Mouse (Mus musculus): Measurements from ENCODE around the gene B3galt6.
A peak's percentile ranks its signal among the peaks of the same experiment; 100 is the strongest.

Gene B3galt6

GRCm38 (mm10) chr4:155992241-155992905, at the start of gene B3galt6, which contains the start of gene Sdf4:
B3galt6 (minus strand) TSS chr4:155992649.
Sdf4 (plus strand) TSS chr4:155992872.
- peak; percentile 82 for DNase-seq (ENCODE audit: low read depth)

GRCm38 (mm10) chr4:156034901-156035300, 42.5 kb upstream of the B3galt6 start:
- no peak for DNase-seq (ENCODE audit: low read depth)

- DNase-seq (ENCODE audit: low read depth) = no peak
Measured at GRCm38 (mm10) chr4:156034301-156034700, 41.9 kb upstream of the B3galt6 start.

- peak; percentile 35 for DNase-seq (ENCODE audit: low read depth)
Measured at GRCm38 (mm10) chr4:156033476-156034119, 41.1 kb upstream of the B3galt6 start.

- DNase-seq (ENCODE audit: low read depth) = no peak
Measured at GRCm38 (mm10) chr4:156032856-156033255, 40.4 kb upstream of the B3galt6 start.

GRCm38 (mm10) chr4:156031593-156032391, 39.3 kb upstream of the B3galt6 start:
- no peak for DNase-seq (ENCODE audit: low read depth)

GRCm38 (mm10) chr4:156031255-156031592, 38.8 kb upstream of the B3galt6 start:
- no peak for DNase-seq (ENCODE audit: low read depth)

GRCm38 (mm10) chr4:156030651-156031118, 38.2 kb upstream of the B3galt6 start:
- no peak for DNase-seq (ENCODE audit: low read depth)

- no peak for DNase-seq (ENCODE audit: low read depth)
Measured at GRCm38 (mm10) chr4:156028580-156028979, 36.1 kb upstream of the B3galt6 start.

GRCm38 (mm10) chr4:156026013-156026412, 33.6 kb upstream of the B3galt6 start, which contains the start of gene Tnfrsf18:
Tnfrsf18 (plus strand) TSS chr4:156026164.
- DNase-seq (ENCODE audit: low read depth) = no peak

GRCm38 (mm10) chr4:156024184-156024583, 31.7 kb upstream of the B3galt6 start:
- no peak for DNase-seq (ENCODE audit: low read depth)

- DNase-seq (ENCODE audit: low read depth) = no peak
Measured at GRCm38 (mm10) chr4:156023520-156023919, 31.1 kb upstream of the B3galt6 start.

- peak; percentile 19 for DNase-seq (ENCODE audit: low read depth)
Measured at GRCm38 (mm10) chr4:156021942-156022419, 29.5 kb upstream of the B3galt6 start.

- no peak for DNase-seq (ENCODE audit: low read depth)
Measured at GRCm38 (mm10) chr4:156021381-156021780, 28.9 kb upstream of the B3galt6 start.

GRCm38 (mm10) chr4:156019771-156020170, 27.3 kb upstream of the B3galt6 start:
- no peak for DNase-seq (ENCODE audit: low read depth)

- no peak for DNase-seq (ENCODE audit: low read depth)
Measured at GRCm38 (mm10) chr4:156014436-156014835, 22.0 kb upstream of the B3galt6 start.

GRCm38 (mm10) chr4:156013637-156014036, 21.2 kb upstream of the B3galt6 start, which contains the start of gene Tnfrsf4:
Tnfrsf4 (plus strand) TSS chr4:156013843.
- DNase-seq (ENCODE audit: low read depth) = no peak

- DNase-seq (ENCODE audit: low read depth) = no peak
Measured at GRCm38 (mm10) chr4:156008369-156008768, 15.9 kb upstream of the B3galt6 start.

GRCm38 (mm10) chr4:156004109-156004508, 11.7 kb upstream of the B3galt6 start:
- no peak for DNase-seq (ENCODE audit: low read depth)

- DNase-seq (ENCODE audit: low read depth) = no peak
Measured at GRCm38 (mm10) chr4:155993606-155994005, 1.2 kb upstream of the B3galt6 start.

GRCm38 (mm10) chr4:155992906-155993547, 578 bp upstream of the B3galt6 start:
- DNase-seq (ENCODE audit: low read depth) = peak; percentile 91

- DNase-seq (ENCODE audit: low read depth) = no peak
Measured at GRCm38 (mm10) chr4:155991908-155992230, 580 bp downstream of the B3galt6 start.

Measured in c-Kit-positive CD71-positive TER-119-negative erythroid progenitor cells, embryonic 14.5 days (primary cell).